Mouse (Mus musculus): ENCODE results near the gene Ptp4a2.

GRCm38 (mm10) chr4:129821087-129821616, 10.1 kb downstream of the Ptp4a2 start:
- TF ChIP-seq GATA1 (IDR thresholded peaks at IDR 0.05; ENCODE audit: low read depth, low read length) (peak; percentile 42; the same call in 1 of the 2 replicates), NRF1 (IDR thresholded peaks at IDR 0.05; ENCODE audit: insufficient read depth, low read depth, low read length, poor library complexity, severe bottlenecking) (no peak), SIN3A (IDR thresholded peaks at IDR 0.05; ENCODE audit: low read length) (peak; percentile 88), CTCF (IDR thresholded peaks at IDR 0.05 in 2 of 3, conservative IDR thresholded peaks at IDR 0.05 in 1 of 3; ENCODE audit: control insufficient read depth in 1 of 3, insufficient read depth in 1 of 3, low read depth in 2 of 3, low read length in 3 of 3, poor library complexity in 1 of 3, severe bottlenecking in 1 of 3) (no peak), SMC3 (IDR thresholded peaks at IDR 0.05; ENCODE audit: low read depth, low read length) (no peak), MXI1 (IDR thresholded peaks at IDR 0.05; ENCODE audit: low read depth, low read length) (peak; percentile 82), MAFK (IDR thresholded peaks at IDR 0.05; ENCODE audit: borderline replicate concordance, low read depth, low read length) (peak; percentile 37; the same call in 1 of the 2 replicates)
